Mouse (Mus musculus): ENCODE results near the gene Aplp1.

Gene Aplp1

DNA sequence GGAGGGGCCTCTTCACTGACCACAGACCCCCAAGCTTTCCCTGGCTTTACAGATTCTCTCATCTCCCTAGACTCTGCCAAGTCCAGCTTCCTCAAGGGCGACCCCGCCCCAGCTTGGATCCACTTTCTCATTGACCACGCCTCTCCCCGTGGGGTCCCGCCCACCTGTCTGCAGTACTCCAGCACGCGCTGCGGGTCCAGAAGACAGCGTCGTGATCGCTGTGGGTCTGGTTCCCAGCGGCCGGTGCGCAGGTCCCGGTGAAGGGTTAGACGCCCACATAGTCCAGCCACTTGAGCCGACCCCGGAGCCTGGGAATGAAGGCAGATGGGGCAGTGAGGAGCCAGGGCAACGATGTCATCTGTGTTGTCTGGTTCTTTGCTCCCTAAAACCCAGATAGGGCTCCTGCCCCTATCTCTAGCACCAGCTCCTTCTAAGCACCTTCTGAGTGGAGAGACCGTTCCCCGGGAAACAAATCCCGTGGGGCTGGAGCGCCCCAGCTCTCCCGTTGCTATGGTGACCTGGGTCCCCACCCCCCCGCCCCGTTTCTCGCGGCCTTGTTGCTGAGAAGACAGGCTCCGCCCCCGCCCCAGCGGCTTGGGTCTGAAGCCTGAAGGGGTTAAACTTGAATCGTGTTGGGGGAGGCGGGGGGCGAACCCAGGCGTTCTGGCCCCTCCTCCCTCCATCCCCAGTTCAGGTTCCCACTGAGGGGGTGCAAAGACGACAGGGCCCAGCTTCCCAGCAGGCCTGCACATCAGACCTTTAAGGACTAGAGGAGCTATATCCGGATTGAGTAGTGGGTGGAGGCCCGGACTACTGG is 973 bp downstream of the Aplp1 start:
- peak; percentile 43 for DNase-seq

DNA sequence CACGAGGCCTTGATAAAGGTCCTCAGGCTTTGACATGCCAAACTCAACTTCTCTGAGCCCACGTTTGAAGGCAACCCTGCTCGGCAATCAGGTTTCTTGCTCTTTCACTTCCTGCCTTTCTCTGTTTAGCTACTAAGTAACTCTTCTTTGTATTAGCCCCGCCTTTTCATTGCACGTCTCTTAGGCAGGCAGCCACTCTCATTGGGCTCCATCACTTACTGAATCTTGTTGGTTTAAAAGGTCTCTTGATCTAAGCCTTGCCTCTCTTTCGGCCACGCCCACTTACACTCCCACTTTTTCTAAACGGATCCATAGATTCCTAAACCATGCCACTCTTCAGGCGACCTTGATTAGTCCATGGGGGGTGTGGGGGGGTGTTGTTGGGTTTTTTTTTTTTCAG is 1.6 kb downstream of the Aplp1 start:
- peak; percentile 19 for DNase-seq

DNA sequence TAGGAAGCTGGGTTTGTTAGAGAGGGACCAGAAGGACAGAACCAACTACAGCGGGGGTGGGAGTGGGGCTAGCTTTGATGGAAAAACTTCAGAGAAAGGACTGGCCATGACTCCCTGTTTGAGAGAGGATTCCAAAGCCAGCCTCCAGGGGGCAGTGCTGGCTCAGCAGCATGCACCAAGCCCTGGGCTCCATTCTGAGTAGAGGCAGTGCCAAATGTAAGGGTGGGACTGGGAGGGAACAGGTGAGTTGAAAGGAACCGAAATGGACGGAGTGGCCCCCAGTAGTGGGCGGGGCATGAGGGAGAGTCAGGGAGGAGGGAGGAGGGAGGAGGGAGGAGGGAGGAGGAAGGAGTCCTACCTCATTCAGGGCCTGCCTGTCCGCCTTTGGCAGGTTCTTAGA is 4.6 kb downstream of the Aplp1 start:
- DNase-seq = peak; percentile 68

DNA sequence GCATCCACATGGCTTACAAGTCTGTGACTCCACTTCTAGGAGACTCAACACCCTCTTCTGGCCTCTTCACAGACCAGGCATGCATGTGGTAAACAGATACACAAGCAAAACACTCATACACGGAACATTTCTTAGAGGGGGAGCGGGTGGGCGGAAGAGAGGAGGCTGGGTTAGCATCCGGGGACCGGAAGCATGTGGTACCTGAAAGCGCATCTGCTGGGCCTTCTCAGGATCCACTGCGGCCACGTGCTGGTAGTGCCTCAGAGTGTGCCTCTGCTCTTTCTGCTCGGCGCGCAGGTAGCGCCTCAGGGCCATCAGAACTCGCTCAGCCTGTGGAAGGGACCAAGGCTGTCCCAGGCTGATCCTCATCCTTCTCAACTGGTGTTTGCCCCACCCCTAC is 5.6 kb downstream of the Aplp1 start:
- DNase-seq = no peak

DNA sequence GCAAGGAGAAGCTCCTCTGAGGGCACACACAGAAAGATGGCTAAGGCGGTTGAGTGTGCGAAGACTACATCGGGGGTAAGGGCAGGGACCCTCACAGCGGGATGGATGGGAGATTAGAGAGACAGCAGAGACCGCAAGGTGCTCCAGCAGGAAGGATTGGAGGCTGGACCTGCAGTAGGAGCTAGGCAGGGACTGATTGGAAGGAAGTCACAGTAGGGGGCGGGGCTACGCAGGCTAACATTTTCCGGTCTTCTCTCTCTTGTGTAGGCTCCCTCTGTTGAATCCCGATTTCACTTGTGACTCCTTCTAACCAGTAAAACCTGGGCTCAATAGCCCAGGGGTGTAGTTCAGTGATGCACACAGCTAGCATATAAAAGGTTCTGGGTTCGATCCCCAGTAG is 8.5 kb downstream of the Aplp1 start:
- DNase-seq = no peak

DNA sequence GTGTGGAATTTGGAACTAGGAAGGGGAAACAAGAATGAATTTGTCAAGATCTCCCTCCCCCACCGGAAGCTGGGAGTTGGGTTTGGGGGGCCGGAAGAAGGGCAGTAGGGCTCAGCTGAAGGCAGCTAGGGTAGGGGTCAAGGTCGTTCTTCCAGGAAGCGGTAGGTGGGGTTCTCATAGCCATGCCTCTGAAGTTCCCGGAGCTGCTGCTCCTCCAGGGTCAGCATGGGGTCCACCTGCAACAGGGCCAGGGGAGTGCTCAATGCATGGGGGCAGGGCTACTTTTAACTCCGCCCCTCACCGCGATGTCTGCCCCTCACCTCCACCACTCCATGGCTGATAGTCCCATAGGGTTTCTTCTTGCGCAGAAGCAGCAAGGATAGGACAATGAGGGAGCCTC is 10.2 kb downstream of the Aplp1 start:
- DNase-seq = no peak

DNA sequence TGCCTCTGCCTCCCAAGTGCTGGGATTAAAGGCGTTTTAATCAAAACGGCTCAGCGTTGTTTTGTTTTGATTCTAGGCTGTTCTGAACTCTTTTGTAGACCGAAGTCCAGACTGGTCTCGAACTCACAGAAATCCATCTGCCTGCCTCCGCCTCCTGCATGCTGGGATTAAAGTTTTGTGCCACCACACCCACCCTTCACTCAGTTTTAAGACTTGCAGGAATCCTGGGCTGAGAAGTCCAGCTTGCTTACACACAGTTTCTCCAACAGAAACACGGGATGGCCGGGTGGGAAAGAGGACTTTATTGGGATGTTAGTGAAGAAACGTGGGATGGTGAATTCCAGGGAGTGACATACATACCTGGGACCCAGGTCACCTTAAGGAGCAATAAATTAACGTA is 10.6 kb downstream of the Aplp1 start:
- DNase-seq = no peak

DNA sequence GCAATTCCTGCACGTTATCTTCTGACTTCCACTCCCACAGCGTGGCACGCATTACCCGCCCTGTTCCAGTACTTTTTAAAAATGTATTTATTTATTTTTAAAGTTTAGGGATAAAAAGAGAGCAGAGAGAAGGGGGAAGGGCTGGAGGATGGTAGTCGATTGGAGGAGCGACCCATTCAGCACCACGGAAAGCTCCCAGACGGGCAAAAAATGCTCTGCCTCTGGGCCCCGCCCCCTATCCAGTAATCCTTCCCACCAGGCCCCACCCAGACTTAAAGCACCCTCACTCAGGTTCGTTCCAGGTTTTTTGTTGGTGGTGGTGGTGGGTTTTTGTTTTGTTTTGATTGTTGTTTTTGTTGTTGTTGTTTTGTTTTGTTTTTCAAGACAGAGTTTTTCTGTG is 11.1 kb downstream of the Aplp1 start:
- peak; percentile 15 for DNase-seq

DNA sequence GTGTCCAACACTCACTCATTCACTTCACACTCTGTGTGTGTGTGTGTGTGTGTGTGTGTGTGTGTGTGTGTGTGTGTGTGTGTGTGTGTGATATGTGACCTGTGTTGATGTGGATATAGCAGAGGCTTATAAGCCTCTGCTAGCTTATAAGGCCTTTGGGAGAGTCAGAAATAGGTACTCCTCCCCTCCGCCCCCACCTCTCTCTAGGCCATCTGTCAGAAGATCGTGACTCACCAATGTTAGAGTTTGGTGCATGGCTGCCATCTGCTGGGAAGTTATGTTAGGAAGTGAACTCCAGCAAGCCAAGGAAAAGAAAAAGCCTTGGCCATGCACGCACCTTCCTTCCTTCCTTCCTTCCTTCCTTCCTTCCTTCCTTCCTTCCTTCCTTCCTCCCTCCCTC is 13.5 kb downstream of the Aplp1 start:
- peak; percentile 90 for DNase-seq

DNA sequence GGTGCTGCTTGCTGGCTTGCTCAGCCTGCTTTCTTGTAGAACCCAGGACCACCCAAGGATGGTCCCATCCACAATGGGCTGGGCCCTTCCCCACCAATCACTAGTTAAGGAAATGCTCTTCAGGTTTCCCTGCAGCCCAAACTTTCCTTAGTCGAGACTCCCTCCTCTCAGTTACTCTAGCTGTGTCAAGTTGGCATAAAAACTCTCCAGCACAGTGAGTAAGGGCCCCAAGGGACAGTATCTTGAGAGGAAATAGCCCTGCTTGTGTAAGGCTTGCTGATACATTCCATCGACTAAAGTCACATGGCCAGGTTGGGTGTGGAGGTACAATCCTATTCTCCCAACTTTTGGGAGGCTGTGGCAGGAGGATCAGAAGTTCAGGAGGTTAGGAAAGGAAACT is 15.1 kb downstream of the Aplp1 start:
- no peak for DNase-seq

DNA sequence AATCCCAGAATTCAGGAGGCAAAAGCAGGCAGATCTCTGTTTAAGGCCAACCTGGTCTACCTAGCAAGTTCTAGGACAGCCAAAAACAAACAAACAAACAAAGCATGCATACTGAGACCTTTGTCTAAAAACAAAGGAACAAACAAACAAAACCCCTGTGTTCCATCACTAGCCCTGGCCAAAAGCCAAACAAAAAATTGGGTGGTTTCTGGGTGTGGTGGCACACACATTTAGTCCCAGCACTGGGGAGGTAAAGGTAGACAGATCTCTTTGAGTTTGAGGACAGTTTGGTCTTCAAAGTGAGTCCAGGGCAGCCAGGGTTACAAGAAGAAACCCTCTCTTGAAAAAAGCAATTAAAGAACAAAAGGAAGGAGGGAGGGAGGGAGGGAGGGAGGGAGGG is 16.0 kb downstream of the Aplp1 start:
- DNase-seq = peak; percentile 10

DNA sequence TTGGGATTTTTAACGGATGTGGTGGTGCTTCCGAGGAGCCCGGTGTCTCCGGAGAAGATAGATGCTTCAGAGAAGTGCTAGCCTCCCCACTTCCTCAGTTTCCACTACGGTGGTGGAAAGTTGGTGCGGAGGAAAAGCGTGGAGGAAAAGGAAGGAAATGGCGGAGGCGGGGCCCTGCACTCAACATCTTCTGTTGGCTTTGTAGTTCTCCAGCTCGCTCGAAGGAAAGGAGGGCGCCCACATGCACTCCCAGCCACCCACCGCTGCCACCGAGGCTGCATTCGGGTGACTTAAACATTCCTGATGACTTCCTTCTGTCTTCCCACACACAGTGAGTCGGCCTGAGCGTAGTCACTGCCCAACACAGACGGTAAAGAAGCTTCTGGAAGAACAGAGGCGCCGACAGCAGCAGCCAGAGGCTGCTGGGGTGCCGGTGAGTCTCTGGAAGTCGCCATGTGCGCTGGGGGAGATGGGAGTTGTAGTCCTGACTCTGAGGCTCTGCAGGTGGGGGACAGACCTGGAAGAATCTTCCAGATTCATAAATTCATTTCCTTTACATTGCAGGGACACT is 22.2 kb downstream of the Aplp1 start:
- DNase-seq = peak; percentile 52

DNA sequence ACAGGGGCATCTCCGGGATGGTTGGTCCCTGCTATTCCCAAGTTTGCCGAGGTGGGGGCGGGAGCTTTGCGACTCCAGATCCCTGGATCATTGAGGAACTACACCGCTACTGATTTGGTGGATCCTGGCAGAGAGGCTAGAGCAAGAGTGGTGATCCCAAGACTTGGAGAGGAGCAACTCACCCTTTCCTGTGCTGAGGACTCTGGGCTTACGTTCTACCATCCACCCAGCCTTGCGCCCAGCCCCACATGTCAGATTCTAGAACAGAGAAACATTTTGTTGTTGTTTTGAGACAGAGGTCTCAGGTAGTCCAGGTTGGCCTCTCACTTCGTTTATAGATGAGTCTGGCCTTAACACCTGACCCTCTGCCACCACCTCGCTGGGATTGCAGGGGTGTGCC is 22.8 kb downstream of the Aplp1 start:
- no peak for DNase-seq

DNA sequence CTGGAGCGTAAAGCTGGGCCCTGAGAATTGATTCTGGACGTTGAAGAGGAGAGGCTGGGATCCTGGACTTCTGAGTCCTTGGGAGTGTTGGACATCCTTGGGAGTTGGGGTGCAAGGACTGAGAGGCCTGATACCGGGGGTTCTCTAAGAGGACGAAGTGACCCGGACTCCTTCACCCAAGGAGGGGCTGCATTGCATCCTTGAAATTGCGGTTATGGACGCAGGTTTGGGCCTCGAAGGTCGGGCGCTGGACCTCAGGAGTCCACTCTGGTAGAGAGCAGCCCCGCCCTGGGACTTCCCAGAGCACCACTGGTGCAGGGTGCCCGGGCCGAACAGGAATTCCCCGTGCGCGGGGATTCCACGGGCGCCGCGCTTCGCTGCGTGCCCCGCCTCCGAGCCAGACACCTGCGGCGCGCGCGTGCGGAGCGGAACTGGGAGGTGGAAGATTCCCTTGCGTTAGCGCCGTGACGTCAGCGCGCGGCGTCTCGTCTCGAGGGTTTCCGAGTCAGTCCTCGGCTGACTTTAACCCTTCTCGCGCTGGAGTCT is 23.4 kb downstream of the Aplp1 start:
- peak; percentile 93 for DNase-seq

DNA sequence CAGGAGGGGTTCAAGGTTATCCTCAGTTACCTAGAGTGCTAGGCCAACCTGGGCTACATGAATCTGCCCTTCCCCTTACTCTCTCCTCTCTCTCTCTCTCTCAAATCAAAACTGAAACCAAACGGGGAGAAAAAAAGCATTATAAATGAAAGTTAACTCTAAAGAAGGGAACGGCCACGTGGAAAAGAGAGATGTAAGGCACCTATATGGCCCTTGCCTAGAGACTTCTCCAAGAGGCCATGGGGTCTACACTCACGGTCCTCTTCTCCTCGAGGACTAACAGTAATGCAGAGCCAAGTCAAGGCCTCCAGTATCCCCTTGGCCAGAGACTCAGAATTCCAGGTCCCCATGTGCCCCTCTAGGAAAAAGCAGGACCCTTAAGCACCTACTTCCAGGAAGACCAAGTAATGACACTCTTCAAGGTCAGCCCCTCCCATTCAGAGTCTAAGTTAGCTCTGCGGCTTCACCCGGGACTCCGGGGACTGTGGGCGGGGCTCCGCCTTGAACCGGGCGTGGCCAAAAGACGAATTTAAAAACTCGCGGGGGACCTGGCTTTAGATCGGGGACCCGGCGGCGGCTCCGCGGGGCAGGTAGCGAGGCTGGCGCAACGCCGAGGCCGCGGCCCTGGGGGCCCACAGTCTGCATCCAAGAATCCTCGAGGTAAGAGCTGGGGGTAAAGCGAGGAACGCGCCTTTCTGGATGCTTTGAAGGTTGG is 24.0 kb downstream of the Aplp1 start, which contains the start of gene Nfkbid:
TSS of gene Nfkbid (plus strand) at position 558 of the 715 bp plus-strand sequence.
- peak; percentile 68 for DNase-seq

DNA sequence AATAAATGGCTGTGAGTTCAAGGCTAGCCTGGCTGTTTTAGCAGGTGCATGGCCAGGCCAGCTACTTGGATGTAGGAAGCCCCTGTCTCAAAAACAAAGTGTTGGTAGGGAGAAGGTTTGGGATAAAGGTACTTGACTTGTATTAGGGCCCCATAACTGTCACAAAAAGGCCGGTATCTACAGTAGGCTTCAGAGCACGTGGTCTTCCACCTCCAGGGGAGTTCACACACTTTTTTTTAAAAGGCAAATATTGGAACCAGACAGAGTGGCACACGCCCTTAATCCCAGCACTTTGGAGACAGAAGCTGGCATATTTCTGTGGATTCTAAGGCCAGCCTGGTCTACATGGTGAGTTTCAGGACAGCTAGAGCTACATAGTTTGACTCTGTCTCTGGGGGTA is 24.7 kb downstream of the Aplp1 start:
- peak; percentile 6 for DNase-seq

DNA sequence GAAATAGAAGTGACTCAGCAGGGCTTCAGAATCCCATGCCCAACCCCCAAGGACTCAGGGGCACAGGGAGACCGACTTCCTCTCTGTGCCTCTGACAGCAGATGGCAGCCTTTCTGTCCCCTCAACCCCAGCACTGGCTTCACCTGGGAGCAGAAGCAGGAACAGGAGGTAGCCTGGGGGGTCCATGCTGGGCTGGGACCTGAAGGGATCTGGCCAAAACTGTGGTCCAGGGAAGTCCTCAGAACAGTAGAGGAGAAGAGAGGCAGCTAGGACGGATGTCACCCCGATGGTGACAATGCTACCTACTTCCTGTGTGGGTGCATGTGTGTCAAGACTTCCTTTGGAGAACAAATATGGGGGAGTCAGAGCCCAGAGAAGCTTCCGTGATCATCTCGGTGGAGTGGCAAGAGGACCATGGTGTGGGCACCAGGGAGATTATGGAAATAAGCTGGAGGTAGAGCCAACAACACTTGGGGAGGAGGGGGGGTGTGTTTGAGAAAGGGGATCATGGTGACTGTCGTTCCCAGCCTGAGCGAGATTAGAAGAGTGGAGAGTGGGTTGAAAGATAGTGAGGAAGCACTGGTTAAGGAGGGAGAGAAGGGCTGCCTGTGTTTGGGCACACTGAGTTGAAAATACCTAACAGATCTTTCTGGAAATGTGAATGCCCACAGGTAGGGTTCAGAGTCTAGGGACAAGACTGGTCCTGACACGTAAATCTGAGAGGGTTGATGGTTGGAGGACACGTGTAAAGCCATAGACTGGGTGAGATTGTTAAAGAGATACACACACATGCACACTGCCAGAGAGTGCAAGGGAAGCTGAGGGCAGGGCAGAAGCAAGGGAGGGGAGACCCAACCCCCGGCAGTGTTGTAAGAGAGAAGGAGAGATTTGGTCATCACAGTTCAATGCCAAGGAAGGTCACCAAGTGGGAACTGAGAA is 25.5 kb downstream of the Aplp1 start, which contains the start of gene Hcst:
TSS of gene Hcst (minus strand) at position 294 of the 939 bp plus-strand sequence.
- DNase-seq = peak; percentile 9

DNA sequence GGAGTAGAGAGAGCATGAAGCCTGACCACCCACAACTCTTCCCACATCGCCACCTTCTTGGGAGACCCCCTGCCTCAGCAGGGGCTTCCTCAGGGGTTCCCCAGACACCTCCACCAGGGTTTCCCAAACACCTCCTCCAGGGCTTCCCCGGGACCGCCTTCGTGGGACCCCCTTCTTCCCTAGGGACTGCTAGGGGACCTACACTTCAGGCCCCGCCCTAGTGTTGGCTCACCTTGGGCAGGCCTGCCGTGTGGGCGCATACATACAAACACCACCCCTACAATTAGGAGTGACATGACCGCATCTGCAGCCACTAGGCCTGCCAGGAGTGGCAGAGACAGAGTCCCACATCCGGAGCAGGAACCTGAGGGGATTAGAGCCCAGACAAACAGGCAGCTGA is 27.5 kb downstream of the Aplp1 start:
- DNase-seq = no peak

DNA sequence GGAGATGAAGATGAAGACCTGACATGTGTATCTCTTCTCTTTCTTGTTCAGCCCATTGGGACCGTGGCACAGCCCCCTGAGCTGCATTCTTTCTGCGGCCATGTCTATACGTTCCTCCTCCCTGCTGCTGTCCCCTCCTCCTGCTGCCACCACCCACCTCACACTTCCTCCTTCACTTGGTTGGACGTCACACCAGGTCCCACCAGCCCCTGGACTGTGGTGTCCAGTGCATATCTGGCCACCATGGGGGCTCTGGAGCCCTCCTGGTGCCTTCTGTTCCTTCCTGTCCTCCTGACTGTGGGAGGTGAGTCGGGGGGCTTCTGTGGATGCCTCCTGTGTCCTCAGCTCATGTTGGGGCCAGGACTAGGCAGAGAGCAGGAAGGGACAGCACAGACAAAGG is 31.7 kb downstream of the Aplp1 start, which contains the start of gene Tyrobp:
TSS of gene Tyrobp (plus strand) at position 165 of the 400 bp plus-strand sequence.
- DNase-seq = no peak

DNA sequence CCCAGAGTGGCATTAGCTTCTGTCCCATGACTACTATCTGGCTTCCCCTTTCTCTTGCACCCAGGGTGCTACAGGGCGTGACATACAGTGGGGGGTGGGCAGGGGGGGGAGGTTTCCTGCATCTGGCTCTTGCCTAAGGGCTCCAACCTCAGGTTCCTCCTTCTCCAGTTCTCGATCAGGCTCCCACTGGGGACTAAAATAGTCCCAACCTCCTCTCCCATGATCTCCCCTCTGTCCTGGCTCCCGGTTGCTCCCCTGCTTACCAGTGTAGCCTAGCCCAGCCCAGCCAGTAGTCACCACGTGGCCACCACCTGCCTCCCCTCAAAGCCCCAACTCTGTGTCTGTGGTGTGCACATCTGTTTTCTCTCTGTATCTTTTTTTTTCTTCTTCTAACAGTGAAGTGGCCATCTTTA is 32.6 kb downstream of the Aplp1 start:
- no peak for DNase-seq

DNA sequence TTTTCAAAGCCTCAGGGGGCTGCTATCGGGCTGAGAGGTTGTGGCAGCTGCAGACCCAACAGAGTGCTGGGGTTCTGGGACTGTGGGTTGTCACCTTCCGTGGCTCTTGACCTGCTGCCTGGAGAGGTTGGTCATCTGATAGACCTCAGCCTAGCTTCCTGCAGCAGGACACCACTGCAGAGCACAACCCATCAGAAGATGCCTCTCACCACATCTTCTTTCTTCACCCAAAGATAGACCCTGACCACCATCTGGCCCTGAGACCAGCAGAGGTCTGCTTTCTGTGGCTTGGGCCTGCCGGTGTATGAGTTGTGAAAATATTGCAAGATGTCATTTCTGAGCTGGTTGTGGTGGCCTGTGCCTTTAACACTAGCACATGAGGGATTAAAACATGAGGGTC is 34.3 kb downstream of the Aplp1 start:
- no peak for DNase-seq

DNA sequence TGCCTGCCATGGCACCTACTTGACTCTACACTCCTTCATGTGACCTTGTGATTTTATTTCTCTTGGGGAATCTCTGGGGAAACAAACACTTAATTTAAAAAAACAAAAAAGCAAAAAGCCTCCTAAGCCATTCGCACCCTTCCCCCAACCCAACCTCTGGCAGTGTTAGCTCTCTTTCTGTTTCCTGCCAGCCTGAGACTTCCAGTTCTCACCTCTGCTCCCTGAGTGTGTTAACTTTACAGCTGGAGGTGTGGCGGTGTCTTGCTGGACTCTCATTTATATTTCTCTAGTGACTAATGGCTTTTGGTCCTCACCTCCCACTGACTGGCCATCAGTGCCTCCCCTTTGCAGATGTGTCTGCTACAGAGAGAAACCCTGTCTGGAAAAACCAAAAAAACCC is 35.5 kb downstream of the Aplp1 start:
- no peak for DNase-seq

All from cerebellum, adult 8-10 months (tissue).